Mouse (Mus musculus) embryo, embryonic 11 days (tissue): ENCODE measurements around the gene Rpl12.
"Not testable (repeated sequence)": the region's sequence is repeated elsewhere in the genome, so short reads cannot be mapped to it uniquely, and the experiment has no call there.

Experiments
- DNase-seq: peaks from one replicate; pipeline ENCODE4 v3.0.0-alpha.2; 2015

Rpl12 gene

DNA sequence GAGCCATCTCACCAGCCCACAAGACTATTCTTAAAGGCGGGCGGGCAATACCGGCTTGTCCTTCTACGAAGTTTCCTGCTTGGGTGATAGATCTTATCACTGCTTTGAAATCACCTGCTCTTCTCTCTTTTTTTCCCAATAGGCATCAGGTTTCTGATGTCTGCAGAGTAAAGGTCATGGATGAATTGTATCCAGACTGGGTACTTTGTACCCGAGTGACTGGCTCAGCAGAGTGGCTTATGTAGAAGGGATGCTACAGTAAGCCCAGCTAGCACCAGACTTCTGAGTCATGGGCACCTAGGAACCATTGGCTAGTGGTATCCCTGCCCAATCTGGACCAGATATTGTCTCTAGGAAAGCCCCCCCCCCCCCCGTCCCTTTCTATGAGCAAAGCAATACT is 22.3 kb downstream of the Rpl12 start:
- DNase-seq = no peak

DNA sequence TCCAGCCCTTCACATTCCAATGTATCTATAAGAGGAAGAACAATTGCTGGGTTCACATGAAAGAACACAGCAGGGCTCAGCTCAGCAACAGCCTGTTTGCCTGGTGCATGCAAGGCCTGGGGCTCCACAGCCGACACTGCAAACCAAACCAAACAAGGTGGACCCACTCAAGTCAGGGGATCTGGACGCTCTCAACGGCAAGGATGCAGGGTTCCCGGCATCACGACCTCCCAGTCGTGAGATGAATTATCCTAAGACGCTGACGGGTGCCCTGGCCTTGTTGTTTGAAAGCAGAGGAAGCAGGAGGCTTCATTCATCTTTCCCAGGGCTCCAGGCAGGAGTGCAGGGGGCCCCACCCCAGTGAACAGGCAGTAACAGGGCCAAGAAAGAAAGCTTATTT is 24.5 kb downstream of the Rpl12 start:
- DNase-seq = no peak

DNA sequence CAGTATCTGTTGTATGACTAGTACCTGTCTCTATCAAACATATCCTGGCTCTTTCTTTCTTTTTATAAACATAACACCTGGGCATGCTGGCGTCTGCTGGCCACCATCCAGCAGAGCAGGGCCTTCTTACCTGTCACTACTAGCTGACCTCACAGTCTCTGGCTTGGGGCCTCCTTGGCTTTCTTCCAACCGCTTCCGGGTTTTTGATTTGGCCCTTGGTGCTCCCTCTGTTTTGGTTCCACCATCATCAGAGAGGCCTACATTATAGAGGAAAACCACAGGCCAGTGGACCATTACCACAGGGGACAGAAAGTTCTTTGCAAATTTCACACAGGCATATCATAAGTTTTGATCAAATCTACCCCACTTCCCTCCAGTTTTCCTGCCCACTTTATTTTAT is 28.0 kb downstream of the Rpl12 start:
- no peak for DNase-seq

DNA sequence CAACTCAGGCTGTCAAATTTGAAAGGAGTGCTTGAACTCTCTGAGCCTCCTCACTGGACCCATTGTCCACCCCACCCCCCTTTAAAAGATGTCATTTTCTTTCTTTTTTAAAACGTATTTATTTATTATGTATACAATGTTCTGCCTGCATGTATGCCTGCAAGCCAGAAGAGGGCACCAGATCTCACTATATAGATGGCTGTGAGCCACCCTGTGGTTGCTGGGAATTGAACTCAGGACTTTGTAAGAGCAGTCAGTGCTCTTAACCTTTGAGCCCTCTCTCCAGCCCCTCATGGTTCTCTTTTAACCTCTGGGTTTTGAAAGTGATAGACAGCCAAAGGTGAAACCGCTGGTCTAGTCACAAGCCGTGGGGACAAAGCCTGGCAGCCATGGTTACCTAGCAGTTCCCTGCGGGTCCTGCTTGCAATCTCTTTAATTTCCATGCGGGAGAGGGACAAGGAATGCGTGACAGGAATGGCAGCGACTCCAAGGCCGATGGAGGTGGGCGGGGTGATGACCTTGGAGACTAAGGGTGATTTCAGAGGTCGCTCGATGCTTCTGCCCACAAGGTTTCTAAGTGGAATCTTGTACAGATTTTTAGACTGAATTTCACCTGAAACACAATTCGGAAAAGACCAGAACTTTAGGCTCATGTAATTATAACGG is 28.9 kb downstream of the Rpl12 start:
- DNase-seq = peak; percentile 61

DNA sequence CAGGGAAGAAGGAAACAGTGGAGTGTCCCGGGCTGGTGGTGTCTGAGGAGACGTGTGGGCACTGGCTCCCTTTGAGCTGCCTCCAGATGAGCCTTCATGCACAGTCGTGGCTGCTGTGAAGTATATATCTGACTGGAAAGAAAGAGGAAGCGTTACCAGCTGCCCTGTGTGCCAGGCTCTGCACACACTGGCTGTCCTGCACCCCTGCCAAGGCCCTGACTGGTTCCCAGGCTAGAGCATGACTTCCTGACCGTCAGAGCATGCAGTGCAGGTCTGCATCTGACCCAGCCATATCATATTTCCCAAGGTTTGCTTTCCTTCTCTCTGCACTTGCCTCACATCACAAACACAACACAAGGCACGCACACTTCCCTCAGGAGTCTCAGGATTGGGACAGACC is 30.8 kb downstream of the Rpl12 start:
- DNase-seq = no peak

DNA sequence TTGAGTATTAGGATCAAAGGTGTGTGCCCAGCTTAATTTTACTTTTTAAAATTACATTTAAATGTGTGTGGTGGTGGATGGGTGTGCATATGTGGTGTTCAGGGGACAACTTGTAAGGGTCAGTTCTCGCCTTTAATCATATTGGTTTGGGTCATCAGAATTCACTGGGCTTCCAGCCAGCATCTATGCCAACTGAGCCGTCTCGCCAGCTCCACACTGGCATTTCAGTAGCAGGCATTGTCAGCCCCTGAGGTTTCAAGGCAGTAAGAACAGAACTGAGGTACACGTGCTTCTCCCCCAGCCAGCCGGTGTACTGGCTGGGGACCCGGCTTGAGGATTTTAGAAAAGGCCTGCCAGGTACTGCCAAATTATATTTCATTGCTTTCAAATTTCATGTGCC is 35.7 kb downstream of the Rpl12 start:
- no peak for DNase-seq

DNA sequence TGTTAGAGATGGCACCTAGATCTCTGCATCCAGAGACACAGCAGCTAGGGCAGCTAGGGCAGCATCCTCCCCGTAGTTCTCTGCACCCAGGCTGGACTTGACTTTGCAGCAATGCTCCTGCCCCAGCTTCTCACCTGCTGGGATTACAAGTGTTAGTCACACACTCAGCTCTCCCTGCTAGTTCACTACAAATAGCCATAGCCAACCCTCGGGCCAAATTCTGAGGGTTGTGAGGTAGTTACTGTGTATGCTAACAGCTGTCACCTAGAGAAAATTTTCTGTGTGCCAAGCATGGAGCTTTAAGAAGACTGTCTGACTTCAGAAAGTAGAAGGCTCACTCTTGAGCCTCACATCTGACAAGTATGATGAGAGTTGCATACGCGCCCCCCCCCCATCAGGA is 36.4 kb downstream of the Rpl12 start:
- no peak for DNase-seq

DNA sequence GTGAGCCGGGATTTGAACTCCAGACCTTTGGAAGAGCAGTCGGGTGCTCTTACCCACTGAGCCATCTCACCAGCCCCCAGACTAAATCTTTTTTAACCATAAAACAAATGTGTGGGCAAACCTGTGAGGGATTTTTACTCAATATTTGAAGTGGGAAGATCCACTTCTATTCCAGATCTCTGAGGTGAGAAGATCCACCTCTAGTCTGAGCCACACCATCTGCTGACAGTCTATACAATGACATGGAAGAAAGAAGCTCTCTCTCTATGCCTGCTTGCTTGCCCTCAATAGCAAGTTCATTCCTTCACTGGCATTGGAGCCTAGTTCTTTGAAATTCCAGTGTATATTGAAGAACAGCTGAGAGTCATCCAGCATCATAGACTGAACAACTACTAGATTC is 38.4 kb downstream of the Rpl12 start:
- no peak for DNase-seq

DNA sequence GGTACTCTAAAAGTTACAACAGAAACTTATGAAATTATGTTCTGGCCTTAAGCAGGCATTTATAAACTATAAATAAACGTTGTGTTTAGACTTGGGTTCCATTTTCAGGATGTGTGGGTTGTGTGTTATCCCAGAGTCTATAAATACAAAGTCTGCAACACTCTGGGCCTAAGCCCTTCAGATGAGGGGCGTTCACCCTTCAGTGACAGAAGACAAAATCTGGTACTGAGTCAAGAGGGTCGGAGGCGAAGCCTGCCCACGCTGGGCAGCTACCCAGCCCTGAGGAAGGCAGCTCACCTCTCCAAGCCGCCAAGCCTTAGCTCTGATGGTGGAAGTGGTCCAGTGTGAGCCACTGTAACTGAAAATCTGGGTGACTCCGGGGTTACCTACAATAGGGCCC is 40.8 kb downstream of the Rpl12 start:
- no peak for DNase-seq

DNA sequence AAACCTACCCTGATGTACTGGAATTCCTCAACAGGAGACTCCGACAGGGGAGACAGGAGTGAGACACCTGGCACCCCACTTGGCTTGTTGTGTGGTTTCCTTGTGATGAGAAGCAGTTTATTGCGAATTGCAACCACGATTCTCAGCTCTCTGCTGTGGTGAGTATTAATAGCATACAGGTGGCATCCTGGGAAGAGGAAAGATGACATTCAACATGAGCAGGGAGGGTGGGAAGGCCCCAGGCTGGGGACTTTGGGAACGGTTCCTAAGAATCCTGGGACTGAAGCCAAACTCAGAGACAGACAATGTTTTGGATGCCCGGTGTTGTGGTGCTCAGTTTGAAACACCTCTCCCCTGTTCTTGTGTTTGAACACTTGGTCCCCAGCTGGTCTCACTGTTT is 43.7 kb downstream of the Rpl12 start:
- no peak for DNase-seq

DNA sequence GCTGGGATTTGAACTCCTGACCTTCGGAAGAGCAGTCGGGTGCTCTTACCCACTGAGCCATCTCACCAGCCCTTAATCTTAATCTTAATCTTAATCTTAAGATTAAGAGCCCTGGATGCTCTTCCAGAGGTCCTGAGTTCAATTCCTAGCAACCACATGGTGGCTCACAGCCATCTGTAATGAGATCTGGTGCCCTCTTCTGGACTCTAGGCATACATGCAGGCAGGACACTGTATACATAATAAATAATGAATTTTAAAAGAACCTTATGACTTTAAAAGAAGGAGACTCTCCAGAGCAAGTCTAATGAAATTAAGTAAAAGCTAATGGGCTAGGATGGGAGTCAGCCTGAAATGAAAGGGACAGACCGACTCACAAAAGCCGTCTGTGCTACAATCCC is 47.7 kb downstream of the Rpl12 start:
- not testable (repeated sequence) for DNase-seq

DNA sequence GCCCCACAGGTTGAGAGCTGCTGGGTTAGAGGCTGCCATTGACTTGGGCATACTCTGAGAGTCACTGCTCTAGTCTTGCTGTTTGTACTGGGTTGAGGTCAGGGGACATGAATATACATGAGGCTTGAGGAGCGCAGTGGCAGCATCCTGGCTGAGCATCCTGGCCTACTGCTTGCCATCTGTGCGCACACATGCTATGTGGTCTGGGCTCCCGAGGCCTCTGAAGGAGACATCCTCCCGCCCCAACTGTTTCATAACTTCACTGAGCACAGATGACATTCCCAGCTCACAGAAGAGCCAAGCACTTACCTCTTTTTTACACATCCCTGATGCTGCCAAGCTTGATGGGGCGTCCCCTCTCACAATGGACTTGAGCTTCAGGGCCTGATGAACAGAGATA is 53.5 kb downstream of the Rpl12 start:
- peak; percentile 7 for DNase-seq
